Mouse (Mus musculus): ENCODE measurements around the gene Rhox3h.

GRCm38 (mm10) chrX:37701821-37702387, 33.3 kb upstream of the Rhox3h start:
- TF ChIP-seq CTCF (conservative IDR thresholded peaks at IDR 0.05 in 1 of 2, IDR thresholded peaks at IDR 0.05 in 1 of 2; ENCODE audit: low read depth in 2 of 2, low read length in 2 of 2) (no peak), MAX (IDR thresholded peaks at IDR 0.05; ENCODE audit: low read length) (no peak)

Measured in CH12.LX (cell line).